Mouse (Mus musculus): ENCODE results near the gene Dock1. TPM values are rescaled to one million over a fixed set of nuclear protein-coding genes. Genes with fewer than 3 reads are reported as not detected.
A peak's percentile ranks its signal among the peaks of the same experiment; 100 is the strongest.

Gene Dock1
- polyA plus RNA-seq, 1 experiment from 2014 or later = 7.9 TPM

DNA sequence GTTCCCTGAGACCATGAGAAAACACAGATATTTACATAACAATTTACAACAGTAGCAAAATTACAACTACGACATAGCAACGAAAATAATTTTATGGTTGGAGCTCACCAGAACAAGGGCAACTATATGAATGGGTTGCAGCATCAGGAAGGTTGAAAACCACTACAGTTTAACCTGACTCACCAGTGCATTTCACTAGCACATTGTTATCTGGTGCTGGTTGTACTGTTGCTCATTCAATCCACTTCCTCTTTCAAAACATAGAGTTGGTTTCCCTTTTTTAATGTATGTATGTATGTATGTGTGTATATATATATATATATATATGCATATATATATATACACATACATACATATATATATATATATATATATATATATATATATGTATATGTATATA is 138.0 kb downstream of the Dock1 start:
- no peaks in the 10 kb centered on the region for H3K4me1 ChIP-seq (ENCODE audit: control insufficient read depth, insufficient read depth, low read length)
- 99% methylated on average over 2 of the region's 2 CpGs for WGBS
- H3K4me3 ChIP-seq (ENCODE audit: low read depth, low read length) = no peak overlapping the region
- no peaks in the 10 kb centered on the region for H3K36me3 ChIP-seq (ENCODE audit: control insufficient read depth, insufficient read depth, low read length)
- ATAC-seq = no peak
- H3K4me2 ChIP-seq (ENCODE audit: low read length) = no peak overlapping the region
- no peaks in the 10 kb centered on the region for H3K9me3 ChIP-seq (replicated peaks; ENCODE audit: control insufficient read depth, low read length)
- H3K27me3 ChIP-seq (replicated peaks; ENCODE audit: control insufficient read depth, insufficient read depth, low read length) = no peaks in the 10 kb centered on the region
- DNase-seq (ENCODE audit: low spot score) = no peak
- no peak overlapping the region for H3K9ac ChIP-seq (ENCODE audit: low read length)
- H3K27ac ChIP-seq (ENCODE audit: low read depth, low read length) = no peak overlapping the region

DNA sequence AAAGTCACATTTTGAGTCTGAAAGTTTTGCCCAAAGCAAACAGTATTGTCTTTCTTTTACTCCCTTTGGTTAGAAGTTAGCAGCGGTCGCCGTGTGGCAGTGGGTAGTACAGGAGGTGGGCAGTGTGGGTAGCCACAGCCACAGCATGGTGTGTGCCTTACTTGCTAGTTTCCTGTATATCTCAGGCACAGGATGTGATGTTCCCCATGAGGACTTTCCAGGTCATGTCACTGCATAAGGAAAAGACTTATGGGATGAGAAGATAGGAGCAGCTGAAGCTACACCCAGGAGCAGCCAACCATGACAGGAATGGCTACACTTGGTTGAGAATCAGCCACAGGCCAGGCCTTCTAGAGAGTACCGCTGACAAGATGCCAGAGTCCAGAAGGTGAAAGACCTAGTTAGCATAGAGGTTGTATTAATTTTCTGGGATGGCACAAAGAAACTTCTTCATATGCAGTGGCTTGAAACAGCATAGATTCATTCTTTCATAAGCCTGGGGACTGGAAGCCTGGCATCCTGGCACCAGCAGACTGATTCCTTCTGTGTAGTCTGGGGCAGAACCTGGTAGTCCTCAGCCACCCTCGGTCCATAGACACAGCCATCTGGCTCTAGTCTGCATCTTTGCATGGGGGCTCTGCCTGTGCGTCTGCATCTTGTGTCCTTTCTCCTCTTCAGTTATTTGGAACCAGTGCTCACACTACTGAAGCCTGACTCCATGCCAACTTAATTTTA is 139.0 kb downstream of the Dock1 start:
- 85% methylated on average over 6 of the region's 6 CpGs for WGBS

DNA sequence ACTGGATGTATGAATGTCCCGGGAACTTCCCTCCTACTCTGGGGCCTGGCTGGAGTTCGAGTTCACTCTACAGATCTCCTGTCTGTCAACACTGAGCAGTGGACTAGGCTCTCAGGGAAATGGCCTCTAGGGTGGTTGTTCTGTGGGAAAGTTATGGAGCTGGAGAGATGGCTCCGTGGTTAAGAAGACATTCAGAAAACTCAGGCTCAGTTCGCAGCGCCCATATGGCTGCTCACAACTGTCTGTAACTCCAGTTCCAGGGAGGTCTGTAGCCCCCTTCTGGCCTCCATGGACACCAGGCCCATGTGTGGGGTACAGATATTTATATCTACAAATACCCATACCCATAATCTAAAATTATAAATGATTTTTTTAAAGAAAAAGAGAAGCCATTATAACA is 148.0 kb downstream of the Dock1 start:
- H3K27me3 ChIP-seq (replicated peaks; ENCODE audit: control insufficient read depth, insufficient read depth, low read length) = no peaks in the 10 kb centered on the region
- H3K27ac ChIP-seq (ENCODE audit: low read depth, low read length) = no peak overlapping the region
- DNase-seq (ENCODE audit: low spot score) (no peak), ATAC-seq (no peak)
- H3K9me3 ChIP-seq (replicated peaks; ENCODE audit: control insufficient read depth, low read length) = no peaks in the 10 kb centered on the region
- no peak overlapping the region for H3K4me2 ChIP-seq (ENCODE audit: low read length)
- WGBS = 96% methylated on average over 5 of the region's 5 CpGs
- no peak overlapping the region for H3K4me3 ChIP-seq (ENCODE audit: low read depth, low read length)
- H3K9ac ChIP-seq (ENCODE audit: low read length) = no peak overlapping the region
- peaks cover 8% of the 10 kb centered on the region; the same call in 1 of the 2 replicates for H3K4me1 ChIP-seq (ENCODE audit: control insufficient read depth, insufficient read depth, low read length)
- no peaks in the 10 kb centered on the region for H3K36me3 ChIP-seq (ENCODE audit: control insufficient read depth, insufficient read depth, low read length)

More for the DNA sequence above, 139.0 kb downstream of the Dock1 start:
- Histone ChIP-seq H3K4me2 (ENCODE audit: low read length) (no peak overlapping the region), H3K9me3 (replicated peaks; ENCODE audit: control insufficient read depth, low read length) (no peaks in the 10 kb centered on the region), H3K27me3 (replicated peaks; ENCODE audit: control insufficient read depth, insufficient read depth, low read length) (no peaks in the 10 kb centered on the region), H3K4me1 (ENCODE audit: control insufficient read depth, insufficient read depth, low read length) (no peaks in the 10 kb centered on the region), H3K9ac (ENCODE audit: low read length) (no peak overlapping the region), H3K27ac (ENCODE audit: low read depth, low read length) (no peak overlapping the region), H3K4me3 (ENCODE audit: low read depth, low read length) (no peak overlapping the region), H3K36me3 (ENCODE audit: control insufficient read depth, insufficient read depth, low read length) (no peaks in the 10 kb centered on the region)
- ATAC-seq (no peak), DNase-seq (ENCODE audit: low spot score) (no peak)

DNA sequence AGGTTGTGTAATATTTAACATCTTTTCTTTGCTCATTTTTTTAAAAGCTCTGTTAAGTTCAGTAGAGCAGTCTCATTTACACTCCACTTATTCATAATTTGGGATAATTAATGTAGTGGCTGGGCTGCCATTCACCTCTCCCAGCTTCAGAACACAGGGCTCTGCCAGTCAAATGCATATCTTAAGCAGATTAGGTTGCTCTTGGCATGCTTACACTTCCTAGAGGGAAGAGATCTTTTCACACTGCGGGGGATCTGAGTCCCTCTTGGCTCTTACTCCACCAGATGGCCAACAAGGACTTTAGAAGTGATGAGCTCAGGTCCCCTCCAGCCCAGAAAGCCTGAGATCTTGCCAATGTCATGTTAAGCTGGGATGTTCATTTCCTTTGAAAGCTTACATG is 150.8 kb downstream of the Dock1 start:
- Histone ChIP-seq H3K27me3 (replicated peaks; ENCODE audit: control insufficient read depth, insufficient read depth, low read length) (no peaks in the 10 kb centered on the region), H3K4me1 (ENCODE audit: control insufficient read depth, insufficient read depth, low read length) (peaks cover 14% of the 10 kb centered on the region), H3K4me2 (ENCODE audit: low read length) (no peak overlapping the region), H3K9ac (ENCODE audit: low read length) (no peak overlapping the region), H3K36me3 (ENCODE audit: control insufficient read depth, insufficient read depth, low read length) (no peaks in the 10 kb centered on the region), H3K27ac (ENCODE audit: low read depth, low read length) (no peak overlapping the region), H3K9me3 (replicated peaks; ENCODE audit: control insufficient read depth, low read length) (no peaks in the 10 kb centered on the region), H3K4me3 (ENCODE audit: low read depth, low read length) (no peak overlapping the region)
- 9% methylated on average over 1 of the region's 1 CpGs for WGBS
- ATAC-seq (peak; percentile 66; the same call in 1 of the 2 replicates), DNase-seq (ENCODE audit: low spot score) (peak; percentile 78)

DNA sequence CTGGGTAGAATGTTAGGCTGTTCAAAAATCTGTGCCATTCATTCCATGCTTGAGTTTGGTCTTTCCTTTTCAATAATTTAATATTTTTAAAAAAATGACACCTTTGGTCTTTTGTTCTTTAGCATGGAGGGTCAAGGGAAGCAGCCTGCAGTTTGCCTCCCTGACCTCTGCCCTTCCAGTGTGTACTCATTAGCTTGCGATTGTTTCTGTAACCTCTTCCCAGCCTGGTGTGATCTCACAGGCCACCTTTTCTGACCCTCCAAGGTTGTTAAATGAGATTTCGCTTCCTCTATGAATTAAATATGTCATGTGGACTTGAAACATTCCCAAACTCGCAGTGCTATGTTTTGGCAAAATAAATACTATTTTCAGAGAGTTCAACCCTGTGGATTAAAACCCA is 151.6 kb downstream of the Dock1 start:
- Histone ChIP-seq H3K27ac (ENCODE audit: low read depth, low read length) (no peak overlapping the region), H3K9me3 (replicated peaks; ENCODE audit: control insufficient read depth, low read length) (no peaks in the 10 kb centered on the region), H3K4me1 (ENCODE audit: control insufficient read depth, insufficient read depth, low read length) (peaks cover 14% of the 10 kb centered on the region), H3K27me3 (replicated peaks; ENCODE audit: control insufficient read depth, insufficient read depth, low read length) (no peaks in the 10 kb centered on the region), H3K36me3 (ENCODE audit: control insufficient read depth, insufficient read depth, low read length) (no peaks in the 10 kb centered on the region), H3K9ac (ENCODE audit: low read length) (no peak overlapping the region), H3K4me2 (ENCODE audit: low read length) (no peak overlapping the region), H3K4me3 (ENCODE audit: low read depth, low read length) (no peak overlapping the region)
- 93% methylated on average over 3 of the region's 3 CpGs for WGBS
- DNase-seq (ENCODE audit: low spot score) (no peak), ATAC-seq (no peak)

DNA sequence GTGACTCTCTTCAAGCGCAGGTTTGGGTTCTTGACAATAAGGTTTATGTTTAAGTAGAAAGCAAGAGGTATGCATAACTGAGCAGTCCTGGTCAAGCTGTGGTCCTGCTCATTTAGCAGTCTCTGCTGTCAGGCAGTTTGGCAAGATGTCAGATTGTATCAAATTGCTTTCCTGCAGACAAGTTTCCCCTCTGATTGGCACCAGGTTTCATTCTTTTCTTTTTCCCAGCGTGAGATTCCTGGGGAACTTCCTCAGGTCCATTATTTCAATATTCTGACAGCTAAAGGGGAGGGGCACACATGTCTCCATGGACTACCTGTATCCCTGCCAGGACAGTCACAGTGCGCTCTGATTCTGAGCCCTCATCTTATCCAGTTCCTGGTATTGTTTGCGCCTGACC is 153.4 kb downstream of the Dock1 start:
- peak; percentile 61 for DNase-seq (ENCODE audit: low spot score)
- Histone ChIP-seq H3K4me3 (ENCODE audit: low read depth, low read length) (no peak overlapping the region), H3K27ac (ENCODE audit: low read depth, low read length) (no peak overlapping the region), H3K9me3 (replicated peaks; ENCODE audit: control insufficient read depth, low read length) (no peaks in the 10 kb centered on the region), H3K27me3 (replicated peaks; ENCODE audit: control insufficient read depth, insufficient read depth, low read length) (no peaks in the 10 kb centered on the region), H3K4me2 (ENCODE audit: low read length) (no peak overlapping the region), H3K9ac (ENCODE audit: low read length) (no peak overlapping the region), H3K36me3 (ENCODE audit: control insufficient read depth, insufficient read depth, low read length) (no peaks in the 10 kb centered on the region), H3K4me1 (ENCODE audit: control insufficient read depth, insufficient read depth, low read length) (peaks cover 14% of the 10 kb centered on the region)
- ATAC-seq = no peak
- WGBS = 35% methylated on average over 4 of the region's 4 CpGs

DNA sequence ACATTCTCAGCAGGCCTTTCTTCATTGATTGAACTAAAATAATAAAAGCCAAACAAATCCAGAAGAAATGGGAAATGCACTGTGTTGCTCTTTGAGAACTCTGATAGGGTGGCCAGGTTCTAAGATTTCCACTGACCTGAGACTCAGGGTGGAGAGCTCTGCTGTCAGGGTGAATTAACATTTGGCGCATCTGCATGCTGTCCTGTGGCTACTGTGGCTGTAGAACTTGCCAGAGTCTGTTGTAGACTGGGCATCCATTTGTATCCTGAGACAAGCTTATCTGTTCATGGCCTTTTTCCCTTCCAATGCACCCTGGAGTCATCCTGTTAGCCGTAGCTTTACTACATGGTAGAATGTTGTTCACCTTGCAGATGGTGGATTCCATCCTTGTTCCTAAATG is 169.6 kb downstream of the Dock1 start:
- Histone ChIP-seq H3K4me3 (ENCODE audit: low read depth, low read length) (no peak overlapping the region), H3K27ac (ENCODE audit: low read depth, low read length) (no peak overlapping the region), H3K4me2 (ENCODE audit: low read length) (no peak overlapping the region), H3K9ac (ENCODE audit: low read length) (no peak overlapping the region), H3K27me3 (replicated peaks; ENCODE audit: control insufficient read depth, insufficient read depth, low read length) (no peaks in the 10 kb centered on the region), H3K9me3 (replicated peaks; ENCODE audit: control insufficient read depth, low read length) (no peaks in the 10 kb centered on the region), H3K36me3 (ENCODE audit: control insufficient read depth, insufficient read depth, low read length) (no peaks in the 10 kb centered on the region), H3K4me1 (ENCODE audit: control insufficient read depth, insufficient read depth, low read length) (no peaks in the 10 kb centered on the region)
- DNase-seq (ENCODE audit: low spot score) (no peak), ATAC-seq (no peak)
- WGBS = 100% methylated on average over 2 of the region's 2 CpGs

DNA sequence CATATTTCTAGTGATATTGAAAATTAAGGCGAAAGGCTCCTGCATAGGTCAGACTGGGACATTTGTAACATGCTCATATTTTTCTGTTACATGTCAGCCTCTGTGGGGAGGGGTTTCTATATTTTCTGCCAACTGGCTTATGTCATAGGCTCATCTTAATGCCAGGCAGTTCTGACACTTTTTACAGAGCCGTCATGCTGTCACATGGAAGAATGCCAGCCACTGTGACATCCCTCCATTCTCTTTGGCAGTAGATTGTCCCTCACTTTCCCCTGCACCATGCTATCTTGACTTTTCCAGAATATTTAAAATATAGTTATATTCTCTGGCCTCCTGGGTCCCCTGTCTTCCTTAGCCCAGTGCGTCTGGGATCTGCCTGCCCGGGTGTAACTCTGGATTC is 172.3 kb downstream of the Dock1 start:
- H3K27ac ChIP-seq (ENCODE audit: low read depth, low read length) = no peak overlapping the region
- peak; percentile 79 for DNase-seq (ENCODE audit: low spot score)
- peak; percentile 34; the same call in 1 of the 2 replicates for ATAC-seq

DNA sequence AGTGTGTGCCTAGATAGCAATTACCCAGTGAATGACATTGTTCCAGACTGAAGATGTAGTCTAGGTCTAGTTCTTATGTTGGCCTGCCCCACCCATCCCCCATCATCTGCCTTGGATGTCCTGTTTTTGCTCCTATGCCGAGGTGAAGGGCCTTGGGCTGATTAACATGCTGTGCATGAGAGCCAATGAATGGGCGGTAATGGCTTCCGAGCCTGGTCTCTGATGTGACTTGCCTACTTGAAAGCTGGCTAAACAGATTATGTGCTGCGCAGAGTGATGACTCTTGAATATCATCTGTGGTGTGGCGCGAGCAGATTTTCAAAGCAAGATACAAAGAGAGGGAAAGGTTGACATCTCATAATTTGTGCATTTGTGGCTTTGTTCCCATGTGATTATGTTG is 191.5 kb downstream of the Dock1 start:
- Histone ChIP-seq H3K36me3 (ENCODE audit: control insufficient read depth, insufficient read depth, low read length) (no peaks in the 10 kb centered on the region), H3K27ac (ENCODE audit: low read depth, low read length) (no peak overlapping the region), H3K4me3 (ENCODE audit: low read depth, low read length) (no peak overlapping the region), H3K27me3 (replicated peaks; ENCODE audit: control insufficient read depth, insufficient read depth, low read length) (no peaks in the 10 kb centered on the region), H3K9me3 (replicated peaks; ENCODE audit: control insufficient read depth, low read length) (no peaks in the 10 kb centered on the region), H3K4me1 (ENCODE audit: control insufficient read depth, insufficient read depth, low read length) (no peaks in the 10 kb centered on the region), H3K9ac (ENCODE audit: low read length) (no peak overlapping the region), H3K4me2 (ENCODE audit: low read length) (no peak overlapping the region)
- peak; percentile 29 for DNase-seq (ENCODE audit: low spot score)
- WGBS = 73% methylated on average over 6 of the region's 6 CpGs
- ATAC-seq = no peak

More for the DNA sequence above, 172.3 kb downstream of the Dock1 start:
- Histone ChIP-seq H3K36me3 (ENCODE audit: control insufficient read depth, insufficient read depth, low read length) (no peaks in the 10 kb centered on the region), H3K4me2 (ENCODE audit: low read length) (no peak overlapping the region), H3K9ac (ENCODE audit: low read length) (no peak overlapping the region), H3K4me3 (ENCODE audit: low read depth, low read length) (no peak overlapping the region), H3K9me3 (replicated peaks; ENCODE audit: control insufficient read depth, low read length) (no peaks in the 10 kb centered on the region), H3K4me1 (ENCODE audit: control insufficient read depth, insufficient read depth, low read length) (no peaks in the 10 kb centered on the region), H3K27me3 (replicated peaks; ENCODE audit: control insufficient read depth, insufficient read depth, low read length) (no peaks in the 10 kb centered on the region)
- WGBS = 83% methylated on average over 4 of the region's 4 CpGs

All from forebrain, embryonic 14.5 days (tissue).